Mouse (Mus musculus) heart, embryonic 12.5 days (tissue): Measurements from ENCODE around the gene Olfr1340. TPM values are rescaled to one million over a fixed set of nuclear protein-coding genes. Genes with fewer than 3 reads are reported as not detected.

Experiments
- ATAC-seq: fragments of 200-750 bp; cut with Nextera tagmentation; 2 replicates; pipeline ENCODE4 v1.8.0; 2017; ENCODE audit warnings: moderate TSS enrichment, moderate library complexity; ENCODE audit not compliant: insufficient number of reproducible peaks, low FRiP score
- H3K27ac ChIP-seq: fragments of 300-500 bp; sonication (generic); 2 replicates; pipeline ENCODE4 v1.5.1; 2016; ENCODE audit warnings: mild to moderate bottlenecking, moderate library complexity; ENCODE audit not compliant: poor library complexity, severe bottlenecking
- H3K27me3 ChIP-seq: fragments of 300-500 bp; sonication (generic); replicated peaks from 2 replicates; pipeline ENCODE4 v1.6.1; 2016; ENCODE audit warnings: mild to moderate bottlenecking, moderate library complexity
- H3K36me3 ChIP-seq: fragments of 300-500 bp; sonication (generic); 2 replicates; pipeline ENCODE4 v1.6.1; 2016; ENCODE audit warnings: mild to moderate bottlenecking, moderate library complexity
- H3K4me1 ChIP-seq: fragments of 300-500 bp; sonication (generic); replicated peaks from 2 replicates; pipeline ENCODE4 v1.6.1; 2016; ENCODE audit warnings: mild to moderate bottlenecking
- H3K4me2 ChIP-seq: fragments of 300-500 bp; sonication (generic); 2 replicates; pipeline ENCODE4 v1.6.1; 2016; ENCODE audit warnings: mild to moderate bottlenecking, moderate library complexity
- H3K4me3 ChIP-seq: fragments of 300-500 bp; sonication (generic); 2 replicates; pipeline ENCODE4 v1.5.1; 2016; ENCODE audit warnings: mild to moderate bottlenecking
- H3K9ac ChIP-seq: fragments of 300-500 bp; sonication (generic); 2 replicates; pipeline ENCODE4 v1.6.1; 2016; ENCODE audit warnings: mild to moderate bottlenecking, moderate library complexity
- H3K9me3 ChIP-seq: fragments of 300-500 bp; sonication (generic); replicated peaks from 2 replicates; pipeline ENCODE4 v1.6.1; 2016; ENCODE audit warnings: mild to moderate bottlenecking, moderate library complexity
- WGBS: fragments of 180-500 bp; shearing (Covaris S2); methylation state at CpG from one replicate; pipeline ENCODE4 v1.1.7; 2016; 5-methylcytosine and 5-hydroxymethylcytosine counted together
- polyA plus RNA-seq: library from polyadenylated mRNA; unstranded; fragments of >200 nt; fragmentation: Nextera tagmentation; extraction: Ambion mirVana; gene quantifications from 2 replicates; pipeline ENCODE4 v1.2.1, GENCODE M21; 2016

The Olfr1340 gene
- polyA plus RNA-seq, result not detected in 2 replicates

- Histone ChIP-seq H3K27me3 (no peaks in the 10 kb centered on the region), H3K9ac (no peak within 1 kb of the TSS), H3K4me1 (no peaks in the 10 kb centered on the region), H3K36me3 (no peaks in the 10 kb centered on the region), H3K4me3 (no peak within 1 kb of the TSS), H3K4me2 (no peak within 1 kb of the TSS), H3K27ac (no peak within 1 kb of the TSS), H3K9me3 (no peaks in the 10 kb centered on the region)
- no peak for ATAC-seq
Observed at GRCm38 (mm10) chr4:118719838-118720237, at the start of gene Olfr1340. TSS of gene Olfr1340 (plus strand) at chr4:118720138.

- H3K4me2 ChIP-seq, result no peak overlapping the region
- H3K36me3 ChIP-seq, result no peaks in the 10 kb centered on the region
- no peak for ATAC-seq
- H3K9me3 ChIP-seq, result 0 out of 2 replicates have a peak, but pooled peaks cover 2% of the 10 kb centered on the region
- no peak overlapping the region for H3K9ac ChIP-seq
- 3% methylated on average over 2 of the region's 2 CpGs for WGBS
- no peak overlapping the region for H3K4me3 ChIP-seq
- H3K4me1 ChIP-seq, result no peaks in the 10 kb centered on the region
- H3K27ac ChIP-seq, result no peak overlapping the region
- H3K27me3 ChIP-seq, result no peaks in the 10 kb centered on the region
Observed at GRCm38 (mm10) chr4:118687086-118687485, 32.9 kb upstream of the Olfr1340 start.

GRCm38 (mm10) chr4:118692412-118692973, 27.4 kb upstream of the Olfr1340 start, which contains the start of gene Olfr1342:
TSS of gene Olfr1342 (minus strand) at chr4:118692756.
- Histone ChIP-seq H3K9me3 (0 out of 2 replicates have a peak, but pooled peaks cover 2% of the 10 kb centered on the region), H3K4me3 (no peak within 1 kb of the TSS), H3K9ac (no peak within 1 kb of the TSS), H3K36me3 (no peaks in the 10 kb centered on the region), H3K4me2 (no peak within 1 kb of the TSS), H3K27me3 (peaks cover 4% of the 10 kb centered on the region; the same call in 1 of the 2 replicates), H3K4me1 (no peaks in the 10 kb centered on the region), H3K27ac (no peak within 1 kb of the TSS)
- 51% methylated on average over 12 of the region's 12 CpGs for WGBS
- no peak for ATAC-seq

- H3K27ac ChIP-seq, result no peak overlapping the region
Observed at GRCm38 (mm10) chr4:118693812-118694211, 26.1 kb upstream of the Olfr1340 start.

DNA sequence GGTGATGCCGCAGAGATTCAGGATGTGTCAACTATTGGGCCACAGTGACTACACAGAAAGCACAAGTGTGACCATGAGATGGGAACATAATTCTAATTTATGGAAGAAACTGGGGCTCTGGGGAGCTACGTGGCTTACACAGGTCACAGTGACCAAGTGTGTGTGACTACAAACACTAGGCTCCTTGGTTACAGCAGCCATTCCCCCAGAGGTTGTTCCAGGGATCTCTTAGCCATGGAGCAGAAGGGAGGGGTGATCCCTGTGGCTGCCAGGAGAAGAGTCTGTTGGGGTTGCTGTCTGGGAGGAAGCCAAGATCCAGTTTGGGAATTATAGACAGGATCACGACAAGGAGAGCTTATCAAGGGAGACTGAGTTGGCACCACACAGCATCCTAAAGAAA, 16.7 kb upstream of the Olfr1340 start, which contains the start of gene Olfr1341:
TSS of gene Olfr1341 (plus strand) at position 301 of the 400 bp plus-strand sequence.
- Histone ChIP-seq H3K36me3 (no peaks in the 10 kb centered on the region), H3K9me3 (no peaks in the 10 kb centered on the region), H3K4me3 (no peak within 1 kb of the TSS), H3K9ac (no peak within 1 kb of the TSS), H3K4me2 (no peak within 1 kb of the TSS), H3K4me1 (no peaks in the 10 kb centered on the region), H3K27me3 (0 out of 2 replicates have a peak, but pooled peaks cover 3% of the 10 kb centered on the region), H3K27ac (no peak within 1 kb of the TSS)
- ATAC-seq, result no peak
- 70% methylated on average over 3 of the region's 3 CpGs for WGBS

More at GRCm38 (mm10) chr4:118693812-118694211, 26.1 kb upstream of the Olfr1340 start:
- no peak overlapping the region for H3K9ac ChIP-seq
- no peak for ATAC-seq
- H3K4me1 ChIP-seq, result no peaks in the 10 kb centered on the region
- no peak overlapping the region for H3K4me2 ChIP-seq
- no peaks in the 10 kb centered on the region for H3K9me3 ChIP-seq
- H3K27me3 ChIP-seq, result peaks cover 4% of the 10 kb centered on the region; the same call in 1 of the 2 replicates
- WGBS, result 40% methylated on average over 2 of the region's 2 CpGs
- no peak overlapping the region for H3K4me3 ChIP-seq
- no peaks in the 10 kb centered on the region for H3K36me3 ChIP-seq

- Histone ChIP-seq H3K27me3 (0 out of 2 replicates have a peak, but pooled peaks cover 3% of the 10 kb centered on the region), H3K36me3 (no peaks in the 10 kb centered on the region), H3K9ac (no peak overlapping the region), H3K9me3 (no peaks in the 10 kb centered on the region), H3K4me1 (no peaks in the 10 kb centered on the region), H3K4me2 (no peak overlapping the region), H3K4me3 (no peak overlapping the region), H3K27ac (no peak overlapping the region)
- no peak for ATAC-seq
- WGBS, result 74% methylated on average over 5 of the region's 5 CpGs
Observed at GRCm38 (mm10) chr4:118708086-118708485, 11.9 kb upstream of the Olfr1340 start.

DNA sequence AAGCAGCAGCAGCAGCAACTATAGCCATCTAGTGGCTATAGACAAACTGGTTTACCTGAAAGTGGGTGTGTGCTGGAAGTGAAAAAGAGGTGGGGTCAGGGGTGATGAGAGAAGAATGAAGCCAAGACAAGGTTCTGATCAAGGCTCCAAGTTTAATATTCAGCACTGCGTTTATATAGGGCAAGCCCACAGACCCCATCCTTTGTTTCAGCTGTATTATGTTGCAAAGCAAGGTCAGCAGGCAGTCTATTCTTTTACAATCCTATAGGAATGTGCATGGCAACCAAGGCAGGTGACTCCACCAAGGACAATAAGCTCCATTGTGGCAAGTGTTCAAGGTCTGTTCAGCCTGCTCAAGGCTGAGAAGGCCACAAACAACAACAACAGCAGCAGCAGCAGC, 8.3 kb upstream of the Olfr1340 start:
- H3K36me3 ChIP-seq, result no peaks in the 10 kb centered on the region

GRCm38 (mm10) chr4:118721742-118722483, 2.0 kb downstream of the Olfr1340 start:
- ATAC-seq, result no peak

More for the DNA sequence above, 8.3 kb upstream of the Olfr1340 start:
- Histone ChIP-seq H3K4me3 (no peak overlapping the region), H3K4me2 (no peak overlapping the region), H3K27me3 (0 out of 2 replicates have a peak, but pooled peaks cover 3% of the 10 kb centered on the region), H3K27ac (no peak overlapping the region), H3K9ac (no peak overlapping the region), H3K9me3 (no peaks in the 10 kb centered on the region), H3K4me1 (no peaks in the 10 kb centered on the region)
- 65% methylated on average over 1 of the region's 1 CpGs for WGBS
- ATAC-seq, result no peak

GRCm38 (mm10) chr4:118731875-118732274, 11.9 kb downstream of the Olfr1340 start, which contains the start of gene Olfr1339:
TSS of gene Olfr1339 (plus strand) at chr4:118732175.
- Histone ChIP-seq H3K4me1 (no peaks in the 10 kb centered on the region), H3K9me3 (no peaks in the 10 kb centered on the region), H3K36me3 (no peaks in the 10 kb centered on the region), H3K4me3 (no peak within 1 kb of the TSS), H3K27me3 (no peaks in the 10 kb centered on the region), H3K9ac (no peak within 1 kb of the TSS), H3K27ac (no peak within 1 kb of the TSS), H3K4me2 (no peak within 1 kb of the TSS)
- 89% methylated on average over 1 of the region's 1 CpGs for WGBS
- no peak for ATAC-seq

More at GRCm38 (mm10) chr4:118721742-118722483, 2.0 kb downstream of the Olfr1340 start:
- WGBS, result 44% methylated on average over 10 of the region's 10 CpGs
- no peaks in the 10 kb centered on the region for H3K27me3 ChIP-seq
- H3K36me3 ChIP-seq, result no peaks in the 10 kb centered on the region
- no peaks in the 10 kb centered on the region for H3K9me3 ChIP-seq
- no peak overlapping the region for H3K9ac ChIP-seq
- H3K4me2 ChIP-seq, result no peak overlapping the region
- no peaks in the 10 kb centered on the region for H3K4me1 ChIP-seq
- H3K4me3 ChIP-seq, result no peak overlapping the region
- no peak overlapping the region for H3K27ac ChIP-seq

DNA sequence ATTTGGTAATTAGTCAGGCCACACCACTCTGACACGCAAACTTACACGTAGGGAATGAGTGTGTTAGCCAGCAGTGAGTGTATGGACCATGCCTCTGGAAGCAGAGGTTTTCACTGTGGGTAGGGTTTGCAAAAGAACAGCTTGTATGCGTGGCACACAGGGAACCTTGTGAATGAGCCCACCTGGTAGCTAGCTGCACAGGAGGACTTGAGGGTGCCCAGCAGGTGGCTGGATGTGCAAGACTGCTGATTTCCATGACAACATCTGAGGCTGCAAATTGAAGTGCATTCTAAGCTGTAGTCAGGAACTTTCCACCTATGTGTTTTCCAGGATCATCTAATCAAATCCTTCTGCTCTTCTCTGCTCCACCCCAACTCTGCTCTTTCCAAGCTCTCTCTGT, 19.6 kb downstream of the Olfr1340 start:
- no peaks in the 10 kb centered on the region for H3K36me3 ChIP-seq
- no peak overlapping the region for H3K9ac ChIP-seq
- no peak for ATAC-seq
- H3K4me1 ChIP-seq, result 0 out of 2 replicates have a peak, but pooled peaks cover 5% of the 10 kb centered on the region
- H3K27me3 ChIP-seq, result peaks cover 31% of the 10 kb centered on the region
- no peak overlapping the region for H3K27ac ChIP-seq
- H3K4me2 ChIP-seq, result no peak overlapping the region
- 0 out of 2 replicates have a peak, but pooled peaks cover 3% of the 10 kb centered on the region for H3K9me3 ChIP-seq
- H3K4me3 ChIP-seq, result no peak overlapping the region
- WGBS, result 52% methylated on average over 3 of the region's 3 CpGs

DNA sequence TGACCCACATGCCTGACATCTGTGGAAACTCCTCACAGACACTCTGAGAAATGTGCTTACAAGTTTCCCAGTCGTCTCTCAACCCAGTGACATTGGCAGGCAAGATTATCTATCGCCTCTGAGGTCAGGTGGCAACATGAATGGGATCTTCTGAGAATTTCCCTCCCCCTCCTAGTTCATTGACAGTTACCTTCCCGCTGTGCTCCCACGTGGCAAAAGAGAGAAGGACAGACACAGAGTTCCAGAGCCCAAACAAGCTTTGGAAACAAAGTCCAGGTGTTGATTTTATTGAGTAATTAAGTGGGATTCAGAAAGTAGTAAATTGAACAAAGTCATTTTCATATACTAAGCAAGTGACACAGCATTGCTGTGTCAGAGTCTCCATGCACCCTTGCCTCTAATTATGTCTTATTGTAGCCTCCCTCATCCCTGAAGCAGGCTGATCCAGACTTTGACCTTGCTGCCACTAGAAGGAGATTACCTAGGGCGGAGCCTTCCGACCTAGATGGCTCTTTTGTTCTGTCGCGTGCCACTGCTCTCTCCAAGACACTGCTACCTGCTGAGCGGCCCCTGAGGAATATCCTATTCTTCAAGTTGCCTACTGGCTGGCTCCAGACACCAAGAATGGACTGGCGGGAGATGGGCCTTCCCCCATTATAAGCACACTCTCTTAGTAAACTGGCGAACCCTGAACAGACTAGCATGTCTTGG, 21.2 kb downstream of the Olfr1340 start:
- Histone ChIP-seq H3K9ac (no peak overlapping the region), H3K27me3 (peaks cover 31% of the 10 kb centered on the region), H3K27ac (no peak overlapping the region), H3K9me3 (peaks cover 4% of the 10 kb centered on the region; the same call in 1 of the 2 replicates), H3K4me2 (peak overlapping the region; percentile 33), H3K4me3 (no peak overlapping the region), H3K4me1 (0 out of 2 replicates have a peak, but pooled peaks cover 5% of the 10 kb centered on the region), H3K36me3 (no peaks in the 10 kb centered on the region)
- ATAC-seq, result no peak
- WGBS, result 6% methylated on average over 11 of the region's 11 CpGs
